Mouse (Mus musculus): ENCODE results near the gene Dynlrb1.

The Dynlrb1 gene

DNA sequence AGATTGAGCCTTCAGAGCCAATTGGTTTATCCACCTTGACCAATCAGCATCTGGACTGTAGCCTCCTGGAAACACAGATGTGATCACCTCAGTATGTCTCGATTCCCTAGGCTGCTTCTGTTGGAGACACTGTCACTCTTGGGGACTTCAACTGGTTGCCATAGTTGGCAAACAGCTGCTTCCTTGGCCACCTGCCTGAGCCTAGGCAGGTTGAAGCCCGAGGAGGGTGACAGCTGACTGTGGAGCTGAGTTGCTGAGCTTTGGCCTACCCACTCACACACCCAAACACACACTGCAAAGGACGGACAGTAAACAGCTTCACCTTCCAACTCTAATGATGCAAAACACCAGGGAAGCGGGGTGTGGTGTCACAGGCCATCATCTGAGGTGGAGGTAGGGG lies 47.5 kb downstream of the Dynlrb1 start:
- DNase-seq: no peak

- DNase-seq: no peak
These were observed 48.3 kb downstream of the Dynlrb1 start for GRCm38 (mm10) chr2:155284647-155285046.

DNA sequence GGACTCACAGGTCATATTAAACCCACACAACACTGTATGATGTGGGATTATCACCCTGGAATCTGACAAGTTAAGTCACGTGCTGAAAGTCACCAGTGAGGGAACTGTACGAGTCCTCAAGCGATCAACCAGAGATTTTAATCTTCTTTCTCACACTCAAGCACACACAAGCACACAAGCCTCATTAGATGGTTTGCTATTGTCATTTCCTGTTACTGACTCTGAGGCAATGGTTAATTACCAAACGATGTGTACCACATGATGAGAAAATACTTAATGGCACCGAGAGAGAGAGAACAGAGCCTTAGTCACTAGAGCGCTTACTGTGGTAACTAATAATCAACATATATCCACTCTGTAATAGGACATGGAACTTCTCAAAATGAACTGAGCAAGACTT lies 49.4 kb downstream of the Dynlrb1 start:
- DNase-seq: no peak

- DNase-seq: no peak
These were observed 51.3 kb downstream of the Dynlrb1 start for GRCm38 (mm10) chr2:155287456-155288250.

DNA sequence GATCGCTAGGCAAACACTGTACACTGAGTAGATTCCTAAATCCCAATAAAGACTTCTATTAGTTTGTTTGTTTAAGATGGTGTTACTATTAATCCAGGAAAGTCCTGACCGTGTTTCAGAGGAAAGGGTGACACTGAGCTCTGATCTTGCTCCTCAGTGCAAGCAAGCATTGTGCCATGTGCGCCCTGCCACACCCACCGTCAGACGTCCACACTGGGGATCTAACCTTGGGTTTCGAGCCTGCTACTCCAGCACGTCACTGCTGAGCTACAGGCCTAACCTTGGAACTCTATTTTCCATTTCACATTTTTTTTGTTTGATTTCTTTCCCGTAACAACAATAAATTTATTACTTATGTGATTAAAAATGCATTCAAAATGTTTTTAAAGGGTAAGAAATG lies 53.7 kb downstream of the Dynlrb1 start:
- no peak for DNase-seq

GRCm38 (mm10) chr2:155293382-155293781 lies 57.0 kb downstream of the Dynlrb1 start:
- no peak for DNase-seq

GRCm38 (mm10) chr2:155293946-155294345 lies 57.6 kb downstream of the Dynlrb1 start:
- no peak for DNase-seq

DNA sequence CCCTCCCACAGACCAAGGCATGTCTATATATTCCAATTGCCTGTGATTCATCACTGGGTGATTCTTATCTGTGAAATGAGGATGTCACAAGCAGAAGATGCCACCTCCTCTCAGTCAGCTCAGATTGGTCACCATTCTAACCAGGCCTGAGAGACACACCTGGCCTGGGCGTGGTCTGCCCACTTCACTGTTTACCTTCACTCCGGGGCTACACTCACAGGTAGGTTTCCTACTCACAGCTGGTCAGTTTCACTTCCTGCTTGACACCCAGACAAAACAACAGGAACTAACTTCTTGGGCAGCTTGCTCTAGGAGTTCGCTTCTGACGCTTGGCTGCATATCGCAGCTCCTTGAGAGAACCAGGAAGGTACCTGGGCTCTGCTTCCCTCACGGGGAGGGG lies 59.1 kb downstream of the Dynlrb1 start:
- DNase-seq: no peak

GRCm38 (mm10) chr2:155299563-155299962 lies 63.2 kb downstream of the Dynlrb1 start:
- DNase-seq: no peak
